Mouse (Mus musculus) ES-E14 (cell line): ENCODE measurements around the gene Ndufa10. TPM values are rescaled to one million over a fixed set of nuclear protein-coding genes. Genes with fewer than 3 reads are reported as not detected.
A peak's percentile ranks its signal among the peaks of the same experiment; 100 is the strongest.

Source experiments
- DNase-seq: peaks from one replicate; pipeline ENCODE4 v3.0.0-alpha.2; 2013; ENCODE audit warnings: low read depth, low spot score
- H3K27ac ChIP-seq: 2 replicates; pipeline ENCODE4 v1.5.1; 2012; ENCODE audit warnings: low read depth, mild to moderate bottlenecking, low read length, moderate library complexity, mixed read lengths; ENCODE audit not compliant: poor library complexity, insufficient read depth, severe bottlenecking
- H3K36me3 ChIP-seq: 2 replicates; pipeline ENCODE4 v1.6.1; 2012; ENCODE audit warnings: mild to moderate bottlenecking, low read length, moderate library complexity, mixed read lengths; ENCODE audit not compliant: control insufficient read depth, poor library complexity, insufficient read depth, severe bottlenecking
- H3K4me1 ChIP-seq, 2 experiments: fragments of 150-350 bp in 1 of 2; sonication (generic) in 1 of 2; 2 replicates each; pipeline ENCODE4 v1.6.1; 2012; ENCODE audit warnings: low read length in 2 of 2, mild to moderate bottlenecking in 1 of 2, mixed read lengths in 1 of 2; ENCODE audit not compliant: control insufficient read depth in 2 of 2, insufficient read depth in 2 of 2, poor library complexity in 1 of 2
- H3K4me3 ChIP-seq, 2 experiments: fragments of 150-350 bp in 1 of 2; sonication (generic) in 1 of 2; 2 replicates each; pipeline ENCODE4 v1.5.1; 2012; ENCODE audit warnings: low read length in 2 of 2, low read depth in 1 of 2, mild to moderate bottlenecking in 1 of 2, mixed read lengths in 1 of 2; ENCODE audit not compliant: insufficient read depth in 1 of 2, poor library complexity in 1 of 2, severe bottlenecking in 1 of 2
- H3K9ac ChIP-seq: 2 replicates; pipeline ENCODE4 v1.6.1; 2012; ENCODE audit warnings: low read depth, mild to moderate bottlenecking, low read length, mixed read lengths; ENCODE audit not compliant: poor library complexity, insufficient read depth, severe bottlenecking
- H3K9me3 ChIP-seq: fragments of 150-350 bp; sonication (generic); 2 replicates; pipeline ENCODE4 v1.6.1; 2012; ENCODE audit warnings: low read depth, mild to moderate bottlenecking, low read length; ENCODE audit not compliant: control insufficient read depth, insufficient read depth
- CHD2 ChIP-seq: IDR thresholded peaks from 2 replicates; pipeline ENCODE4 v1.6.1; 2014; ENCODE audit warnings: mild to moderate bottlenecking, low read depth, low read length, inconsistent platforms
- HCFC1 ChIP-seq: IDR thresholded peaks from 2 replicates; pipeline ENCODE4 v1.6.1; 2012; ENCODE audit warnings: low read length, inconsistent platforms, borderline replicate concordance; ENCODE audit not compliant: insufficient read depth
- MAFK ChIP-seq: IDR thresholded peaks from 2 replicates; pipeline ENCODE4 v1.6.1; 2014; ENCODE audit warnings: mild to moderate bottlenecking, low read depth, low read length, inconsistent platforms; ENCODE audit not compliant: insufficient read depth
- ZC3H11A ChIP-seq: IDR thresholded peaks from 2 replicates; pipeline ENCODE4 v1.6.1; 2012; ENCODE audit warnings: low read depth, mild to moderate bottlenecking, inconsistent platforms, low read length, borderline replicate concordance
- ZNF384 ChIP-seq: IDR thresholded peaks from 2 replicates; pipeline ENCODE4 v1.6.1; 2012; ENCODE audit warnings: low read depth, low read length, inconsistent platforms
- in situ Hi-C, 2 experiments: fragments of 600-800 bp; cut with MboI; formaldehyde crosslinking; loops; one replicate each; pipeline ENCODE4 v1.15.1; 2025; ENCODE audit warnings: low sequenced_read_pairs in 2 of 2, inconsistent platforms in 1 of 2; ENCODE audit not compliant: unreplicated experiment in 2 of 2
- total RNA-seq: library from RNA; depleted of rRNA; stranded (reverse); fragments of 300-350 nt; gene quantifications from 2 replicates; pipeline ENCODE4 v1.2.3, GENCODE M21; 2012

Ndufa10 gene
- total RNA-seq, 1 experiment: 136 TPM

GRCm38 (mm10) chr1:92496001-92496400, 22.3 kb upstream of the Ndufa10 start, which contains the start of gene Olfr1415:
Gene Olfr1415 (minus strand): TSS chr1:92496101.
- H3K9me3 ChIP-seq: no peaks in the 10 kb centered on the region
- in situ Hi-C loops: no loop called here
- H3K36me3 ChIP-seq: no peaks in the 10 kb centered on the region
- H3K4me1 ChIP-seq: no peaks in the 10 kb centered on the region
- H3K27ac ChIP-seq: no peak within 1 kb of the TSS
- no peak within 1 kb of the TSS for H3K9ac ChIP-seq
- H3K4me3 ChIP-seq: no peak within 1 kb of the TSS
- DNase-seq: no peak
- TF ChIP-seq CHD2: no peak
- TF ChIP-seq HCFC1: no peak
- no peak for TF ChIP-seq MAFK
- TF ChIP-seq ZC3H11A: no peak
- no peak for TF ChIP-seq ZNF384

DNA sequence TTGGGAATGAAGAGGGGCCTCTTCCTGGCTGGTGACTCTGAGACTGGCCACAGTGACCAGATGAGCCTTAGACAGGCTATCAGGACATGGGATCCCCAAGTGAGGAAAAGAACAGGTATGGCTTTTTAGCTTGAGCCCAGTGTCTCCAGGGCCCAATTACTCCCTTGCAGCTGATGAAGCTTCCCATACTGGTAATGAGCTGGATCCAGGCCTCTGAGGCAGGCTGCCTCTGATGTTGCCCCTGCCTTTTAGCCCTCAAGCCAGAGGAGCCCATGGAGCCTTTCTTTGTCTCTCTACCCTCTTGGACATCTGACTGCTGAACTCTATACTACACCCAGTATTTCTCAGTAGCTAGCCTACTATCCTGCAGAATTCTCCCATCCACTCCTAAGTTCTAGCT, 11.4 kb upstream of the Ndufa10 start, which contains the start of gene Olfr1416:
Olfr1416 (minus strand) TSS at position 101 of the 400 bp plus-strand sequence.
- Histone ChIP-seq H3K9ac (no peak within 1 kb of the TSS), H3K4me3 (no peak within 1 kb of the TSS), H3K27ac (no peak within 1 kb of the TSS), H3K9me3 (no peaks in the 10 kb centered on the region), H3K36me3 (no peaks in the 10 kb centered on the region), H3K4me1 (no peaks in the 10 kb centered on the region)
- in situ Hi-C loops: no loop called here
- DNase-seq: no peak
- no peak for TF ChIP-seq ZNF384
- no peak for TF ChIP-seq CHD2
- no peak for TF ChIP-seq HCFC1
- TF ChIP-seq MAFK: no peak
- TF ChIP-seq ZC3H11A: no peak

GRCm38 (mm10) chr1:92474066-92474578, 462 bp upstream of the Ndufa10 start:
- Histone ChIP-seq H3K4me3 (peak overlapping the region; percentile 51 to 91), H3K36me3 (peaks cover 13% of the 10 kb centered on the region), H3K27ac (no peak overlapping the region), H3K9me3 (no peaks in the 10 kb centered on the region), H3K4me1 (no peaks in the 10 kb centered on the region), H3K9ac (peak overlapping the region; percentile 63)
- no peak for DNase-seq
- in situ Hi-C loops: no loop called here
- TF ChIP-seq MAFK: no peak
- TF ChIP-seq CHD2: no peak

- no peak overlapping the region for H3K27ac ChIP-seq
- TF ChIP-seq CHD2 (no peak), MAFK (no peak), ZNF384 (no peak), ZC3H11A (no peak), HCFC1 (no peak)
- H3K4me1 ChIP-seq: no peaks in the 10 kb centered on the region
- no peaks in the 10 kb centered on the region for H3K9me3 ChIP-seq
- H3K4me3 ChIP-seq: no peak overlapping the region
- DNase-seq: no peak
- in situ Hi-C loops: no loop called here
- H3K9ac ChIP-seq: no peak overlapping the region
- H3K36me3 ChIP-seq: peaks cover 50% of the 10 kb centered on the region
Measured at GRCm38 (mm10) chr1:92468891-92469290, 4.8 kb downstream of the Ndufa10 start.

- H3K9me3 ChIP-seq: no peaks in the 10 kb centered on the region
- DNase-seq: no peak
- peaks cover 28% of the 10 kb centered on the region for H3K36me3 ChIP-seq
- no peak overlapping the region for H3K4me3 ChIP-seq
- in situ Hi-C loops: no loop called here
- H3K27ac ChIP-seq: no peak overlapping the region
- H3K9ac ChIP-seq: no peak overlapping the region
- H3K4me1 ChIP-seq: no peaks in the 10 kb centered on the region
- TF ChIP-seq ZNF384 (no peak), MAFK (no peak), CHD2 (no peak), ZC3H11A (no peak), HCFC1 (no peak)
Measured at GRCm38 (mm10) chr1:92458416-92458815, 15.2 kb downstream of the Ndufa10 start.
